Mouse (Mus musculus) forebrain, embryonic 14.5 days (tissue): ENCODE data around the gene Gm9918. TPM values are rescaled to one million over a fixed set of nuclear protein-coding genes. Genes with fewer than 3 reads are reported as not detected.

Experiments
- ATAC-seq: fragments of 200-750 bp; cut with Nextera tagmentation; 2 replicates; pipeline ENCODE4 v1.8.0; 2017; ENCODE audit warnings: mild to moderate bottlenecking, moderate library complexity
- DNase-seq: peaks from one replicate; pipeline ENCODE4 v3.0.0-alpha.2; 2015; ENCODE audit warnings: low spot score
- H3K27ac ChIP-seq: fragments of 300-500 bp; sonication (generic); 2 replicates; pipeline ENCODE4 v1.5.1; 2014; ENCODE audit warnings: low read depth, mild to moderate bottlenecking, control low read depth, low read length, moderate library complexity
- H3K27me3 ChIP-seq: fragments of 300-500 bp; sonication (generic); replicated peaks from 2 replicates; pipeline ENCODE4 v1.6.1; 2014; ENCODE audit warnings: low read length, control low read depth, mixed read lengths; ENCODE audit not compliant: control insufficient read depth, insufficient read depth
- H3K36me3 ChIP-seq: fragments of 300-500 bp; sonication (generic); 2 replicates; pipeline ENCODE4 v1.6.1; 2014; ENCODE audit warnings: low read length, control low read depth; ENCODE audit not compliant: control insufficient read depth, insufficient read depth
- H3K4me1 ChIP-seq: fragments of 300-500 bp; sonication (generic); 2 replicates; pipeline ENCODE4 v1.6.1; 2014; ENCODE audit warnings: antibody characterized with exemption, low read length, control low read depth; ENCODE audit not compliant: control insufficient read depth, insufficient read depth
- H3K4me2 ChIP-seq: fragments of 300-500 bp; sonication (generic); 2 replicates; pipeline ENCODE4 v1.6.1; 2014; ENCODE audit warnings: mild to moderate bottlenecking, control low read depth, low read length
- H3K4me3 ChIP-seq: fragments of 300-500 bp; sonication (generic); 2 replicates; pipeline ENCODE4 v1.5.1; 2014; ENCODE audit warnings: low read depth, low read length, control low read depth
- H3K9ac ChIP-seq: fragments of 300-500 bp; sonication (generic); 2 replicates; pipeline ENCODE4 v1.6.1; 2014; ENCODE audit warnings: mild to moderate bottlenecking, low read length, control low read depth, moderate library complexity
- H3K9me3 ChIP-seq: fragments of 300-500 bp; sonication (generic); replicated peaks from 2 replicates; pipeline ENCODE4 v1.6.1; 2016; ENCODE audit warnings: low read length, control low read depth, mixed read lengths; ENCODE audit not compliant: control insufficient read depth
- WGBS: fragments of 180-500 bp; shearing (Covaris S2); extraction: QIAGEN DNeasy Blood & Tissue Kit; methylation state at CpG from one replicate; pipeline ENCODE4 v1.1.7; 2014; 5-methylcytosine and 5-hydroxymethylcytosine counted together
- polyA plus RNA-seq: library from polyadenylated mRNA; unstranded; fragments of >200 nt; fragmentation: Nextera tagmentation; extraction: Ambion mirVana; gene quantifications from 2 replicates; pipeline ENCODE4 v1.2.1, GENCODE M21; 2014

Gene Gm9918
- polyA plus RNA-seq, 1 experiment from 2014 or later: not detected

GRCm38 (mm10) chr15:102249251-102249691 is 21.1 kb upstream of the Gm9918 start:
- H3K4me2 ChIP-seq: peak overlapping the region; percentile 14; the same call in 1 of the 2 replicates
- 0 out of 2 replicates have a peak overlapping the region, but pooled peaks have one; percentile 9 for H3K27ac ChIP-seq
- H3K27me3 ChIP-seq: peaks cover 24% of the 10 kb centered on the region

DNA sequence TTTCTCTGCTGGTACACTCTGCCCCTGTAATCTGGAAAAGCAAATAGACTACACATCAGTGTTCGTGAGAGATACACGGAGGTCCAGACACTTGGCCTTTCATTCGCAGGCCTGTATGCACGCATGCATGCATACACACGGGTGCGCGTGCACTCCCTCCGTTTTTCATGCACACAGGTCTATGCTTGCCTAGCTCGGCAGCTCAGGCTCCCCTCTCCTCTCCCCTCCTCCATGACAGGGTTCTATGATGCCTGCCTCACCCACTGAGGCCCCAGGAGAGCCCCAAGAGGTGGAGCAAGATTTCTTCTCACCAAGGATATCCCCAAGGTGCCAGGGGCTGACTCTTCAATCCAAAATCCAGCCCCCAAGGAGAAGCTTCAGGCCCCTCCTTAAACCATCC is 20.4 kb upstream of the Gm9918 start:
- H3K9me3 ChIP-seq: no peaks in the 10 kb centered on the region
- H3K4me1 ChIP-seq: peaks cover 13% of the 10 kb centered on the region
- no peak overlapping the region for H3K27ac ChIP-seq
- no peak for ATAC-seq
- H3K27me3 ChIP-seq: peaks cover 18% of the 10 kb centered on the region; the same call in 1 of the 2 replicates
- no peaks in the 10 kb centered on the region for H3K36me3 ChIP-seq
- no peak for DNase-seq
- H3K4me3 ChIP-seq: no peak overlapping the region
- H3K4me2 ChIP-seq: no peak overlapping the region
- WGBS: 60% methylated on average over 9 of the region's 9 CpGs
- H3K9ac ChIP-seq: no peak overlapping the region

More at GRCm38 (mm10) chr15:102249251-102249691, 21.1 kb upstream of the Gm9918 start:
- ATAC-seq (no peak), DNase-seq (no peak)
- Histone ChIP-seq H3K4me3 (no peak overlapping the region), H3K4me1 (peaks cover 13% of the 10 kb centered on the region), H3K9ac (peak overlapping the region; percentile 37; the same call in 1 of the 2 replicates), H3K9me3 (no peaks in the 10 kb centered on the region), H3K36me3 (no peaks in the 10 kb centered on the region)
- WGBS: 5% methylated on average over 12 of the region's 13 CpGs

DNA sequence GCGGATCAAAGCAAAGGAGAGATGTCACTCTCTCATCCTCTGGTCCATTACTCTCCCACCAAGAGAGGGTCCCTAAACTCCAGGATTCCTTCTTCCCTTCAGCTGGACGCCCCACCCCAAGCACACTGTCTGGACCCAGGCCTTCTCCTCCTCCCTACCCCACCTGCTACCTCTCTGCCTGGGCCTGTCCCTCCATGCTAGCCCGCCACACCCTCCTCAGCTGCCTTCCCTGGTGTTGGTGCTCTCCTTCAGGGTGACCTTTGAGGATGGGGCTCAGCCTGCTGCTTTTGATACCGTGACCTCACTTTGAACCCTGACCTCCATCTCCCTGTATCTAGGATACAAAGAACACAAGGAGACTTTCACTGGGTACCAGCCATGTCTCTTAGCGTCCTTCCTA is 19.8 kb upstream of the Gm9918 start:
- 64% methylated on average over 5 of the region's 5 CpGs for WGBS
- DNase-seq: no peak
- no peaks in the 10 kb centered on the region for H3K9me3 ChIP-seq
- H3K27me3 ChIP-seq: peaks cover 12% of the 10 kb centered on the region; the same call in 1 of the 2 replicates
- no peak for ATAC-seq
- H3K27ac ChIP-seq: no peak overlapping the region
- H3K36me3 ChIP-seq: no peaks in the 10 kb centered on the region
- no peak overlapping the region for H3K4me3 ChIP-seq
- no peak overlapping the region for H3K9ac ChIP-seq
- H3K4me1 ChIP-seq: peaks cover 10% of the 10 kb centered on the region
- no peak overlapping the region for H3K4me2 ChIP-seq

GRCm38 (mm10) chr15:102255547-102256255 is 14.7 kb upstream of the Gm9918 start:
- Histone ChIP-seq H3K4me2 (no peak overlapping the region), H3K4me3 (no peak overlapping the region)

DNA sequence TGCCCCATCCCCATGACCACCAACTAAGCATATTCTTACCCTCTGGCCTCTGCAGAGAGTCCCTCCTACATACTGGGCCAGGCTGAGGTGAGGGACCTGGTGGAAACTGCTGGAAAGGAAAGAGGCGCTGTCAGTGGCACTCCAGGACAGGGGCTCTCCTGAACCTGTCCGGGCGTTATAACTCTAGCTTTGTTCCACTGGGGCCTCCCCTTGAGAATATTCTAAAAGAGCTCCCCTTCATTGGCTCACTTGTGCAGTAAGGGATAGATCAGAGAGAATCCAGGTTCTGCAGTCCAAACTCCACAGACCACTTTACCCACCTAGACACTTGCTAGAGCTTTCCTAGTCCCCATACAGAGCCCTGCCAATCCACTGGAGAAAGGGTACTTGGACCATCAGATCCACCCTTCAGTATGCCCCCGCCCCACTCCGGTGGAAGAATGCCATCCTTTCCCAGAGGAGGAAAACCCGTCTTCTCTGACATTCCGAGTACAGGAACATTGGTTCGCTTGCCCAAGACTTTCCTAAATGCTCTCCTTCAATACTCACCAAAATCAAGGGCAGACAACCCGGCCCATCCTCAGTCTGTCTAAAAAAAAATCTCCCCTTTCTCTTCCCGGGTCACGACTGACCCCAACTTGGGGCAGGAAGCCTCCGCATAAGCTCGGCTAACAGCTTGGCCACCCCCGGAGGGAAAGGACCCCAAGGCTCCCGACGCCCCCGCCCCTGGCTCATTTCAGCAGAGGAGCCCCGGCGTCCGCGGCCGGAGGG is 13.7 kb upstream of the Gm9918 start:
- peaks cover 12% of the 10 kb centered on the region for H3K4me1 ChIP-seq
- H3K27ac ChIP-seq: no peak overlapping the region
- DNase-seq (no peak), ATAC-seq (peak; percentile 2; the same call in 1 of the 2 replicates)
- H3K36me3 ChIP-seq: no peaks in the 10 kb centered on the region
- peak overlapping the region; percentile 48 for H3K4me3 ChIP-seq
- peak overlapping the region; percentile 60 for H3K9ac ChIP-seq
- peaks cover 18% of the 10 kb centered on the region for H3K27me3 ChIP-seq
- H3K9me3 ChIP-seq: no peaks in the 10 kb centered on the region
- WGBS: 7% methylated on average over 22 of the region's 22 CpGs
- H3K4me2 ChIP-seq: peak overlapping the region; percentile 96

More at GRCm38 (mm10) chr15:102255547-102256255, 14.7 kb upstream of the Gm9918 start:
- Histone ChIP-seq H3K9me3 (no peaks in the 10 kb centered on the region), H3K9ac (no peak overlapping the region), H3K4me1 (peaks cover 12% of the 10 kb centered on the region), H3K27me3 (peaks cover 18% of the 10 kb centered on the region), H3K36me3 (no peaks in the 10 kb centered on the region), H3K27ac (no peak overlapping the region)
- no peak for DNase-seq
- 44% methylated on average over 14 of the region's 14 CpGs for WGBS
- no peak for ATAC-seq

GRCm38 (mm10) chr15:102257202-102258075 is 12.9 kb upstream of the Gm9918 start, which contains the start of gene Rarg:
TSS of gene Rarg (minus strand) at chr15:102257517.
- Histone ChIP-seq H3K4me2 (peak within 1 kb of the TSS; percentile 96), H3K36me3 (no peaks in the 10 kb centered on the region), H3K27ac (no peak within 1 kb of the TSS), H3K4me1 (peaks cover 12% of the 10 kb centered on the region), H3K9ac (peak within 1 kb of the TSS; percentile 60), H3K4me3 (peak within 1 kb of the TSS; percentile 48), H3K9me3 (no peaks in the 10 kb centered on the region), H3K27me3 (peaks cover 18% of the 10 kb centered on the region)
- DNase-seq: peak; percentile 25
- ATAC-seq: peak; percentile 47
- 1% methylated on average over 38 of the region's 46 CpGs for WGBS

DNA sequence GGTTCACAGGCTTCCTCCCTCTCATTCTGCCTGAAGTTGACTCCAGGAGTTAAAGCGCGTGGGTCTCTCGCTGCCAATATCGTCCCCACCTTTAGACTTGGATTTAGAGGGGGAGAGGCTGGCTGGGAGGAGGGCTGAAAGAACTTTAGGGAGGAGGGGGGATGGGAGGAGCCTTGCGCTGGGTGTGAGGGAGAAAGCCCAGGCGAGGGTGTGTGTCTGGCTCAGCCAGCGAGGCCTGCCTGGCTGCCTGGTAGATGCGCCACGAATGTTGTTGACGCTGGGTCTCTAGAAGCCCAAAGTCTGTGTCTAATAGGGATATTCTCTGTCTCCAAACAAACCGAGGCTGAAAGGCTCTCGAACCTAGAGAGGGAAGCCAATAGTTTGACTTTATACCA is 12.3 kb upstream of the Gm9918 start:
- peak overlapping the region; percentile 96 for H3K4me2 ChIP-seq
- DNase-seq (peak; percentile 28), ATAC-seq (peak; percentile 50; the same call in 1 of the 2 replicates)
- H3K27me3 ChIP-seq: peaks cover 18% of the 10 kb centered on the region
- H3K4me3 ChIP-seq: peak overlapping the region; percentile 48
- WGBS: 7% methylated on average over 12 of the region's 12 CpGs
- no peaks in the 10 kb centered on the region for H3K9me3 ChIP-seq
- no peak overlapping the region for H3K27ac ChIP-seq
- H3K9ac ChIP-seq: peak overlapping the region; percentile 60; the same call in 1 of the 2 replicates
- H3K36me3 ChIP-seq: no peaks in the 10 kb centered on the region
- peaks cover 12% of the 10 kb centered on the region for H3K4me1 ChIP-seq

- no peaks in the 10 kb centered on the region for H3K36me3 ChIP-seq
- H3K9me3 ChIP-seq: no peaks in the 10 kb centered on the region
- H3K27me3 ChIP-seq: peaks cover 18% of the 10 kb centered on the region
- H3K27ac ChIP-seq: no peak overlapping the region
- no peak for DNase-seq
- H3K4me3 ChIP-seq: no peak overlapping the region
- peaks cover 12% of the 10 kb centered on the region for H3K4me1 ChIP-seq
- WGBS: 17% methylated on average over 11 of the region's 11 CpGs
- H3K9ac ChIP-seq: no peak overlapping the region; the same call in 1 of the 2 replicates
- peak overlapping the region; percentile 96; the same call in 1 of the 2 replicates for H3K4me2 ChIP-seq
- no peak for ATAC-seq
These were observed 11.6 kb upstream of the Gm9918 start for GRCm38 (mm10) chr15:102258581-102259253.
